Mouse (Mus musculus) frontal cortex, postnatal 14 days (tissue): ENCODE data around the gene Arid1b.

Experiments used
- DNase-seq, 2 experiments: peaks; one replicate each; pipeline ENCODE4 v3.0.0; 2022; ENCODE audit warnings: low spot score in 2 of 2

Arid1b gene

DNA sequence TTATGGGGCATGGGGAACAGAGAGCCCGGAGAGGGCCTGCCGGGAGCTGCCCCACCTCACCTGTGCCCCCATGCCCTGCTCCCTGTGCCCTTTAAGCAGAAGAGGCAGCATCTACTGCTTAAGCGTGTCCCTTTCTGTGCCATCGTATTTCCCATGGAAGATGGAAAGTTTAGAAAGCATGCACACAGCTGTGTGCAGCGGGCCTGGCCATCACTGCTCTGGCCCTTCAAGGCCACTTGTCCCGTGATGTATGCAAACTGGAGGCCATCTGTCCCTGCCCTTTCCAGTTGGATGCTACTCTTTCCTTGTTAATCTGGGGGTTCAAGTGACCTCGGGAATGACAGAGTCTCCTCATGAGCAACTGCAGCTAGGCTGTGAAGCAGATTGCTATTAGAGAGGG lies 163.5 kb downstream of the Arid1b start:
- DNase-seq: no peak

GRCm38 (mm10) chr17:5162525-5162924 lies 168.4 kb downstream of the Arid1b start:
- DNase-seq: no peak

DNA sequence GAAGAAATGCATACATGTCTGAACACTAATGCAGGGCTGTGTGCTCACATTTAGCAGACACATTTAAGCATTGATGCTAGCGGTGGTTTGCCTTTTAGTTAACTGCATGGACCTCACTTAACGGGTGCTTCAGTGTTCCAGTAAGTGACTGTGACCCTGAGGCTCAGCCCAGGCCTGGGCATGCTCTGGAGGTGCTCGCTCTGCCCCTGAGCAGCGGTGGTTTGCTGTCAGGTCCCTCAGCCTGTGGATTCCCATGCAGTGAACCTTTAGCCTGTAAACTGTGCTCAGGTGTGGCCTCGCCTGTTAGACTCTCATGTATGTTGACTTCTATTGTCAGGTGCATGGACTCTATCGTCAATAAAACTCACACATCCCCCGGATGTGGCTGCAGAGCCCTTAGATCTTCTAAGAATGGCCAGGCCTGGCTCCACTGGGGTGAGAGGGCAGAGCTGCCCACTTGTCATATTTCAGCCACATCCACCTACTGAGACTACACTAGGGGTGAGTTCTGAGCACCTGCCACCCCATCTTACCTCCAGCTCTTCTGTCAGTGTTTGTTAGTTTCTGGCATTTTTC lies 169.2 kb downstream of the Arid1b start:
- no peak for DNase-seq

- no peak for DNase-seq
Observed at GRCm38 (mm10) chr17:5164794-5165193, 170.7 kb downstream of the Arid1b start.

DNA sequence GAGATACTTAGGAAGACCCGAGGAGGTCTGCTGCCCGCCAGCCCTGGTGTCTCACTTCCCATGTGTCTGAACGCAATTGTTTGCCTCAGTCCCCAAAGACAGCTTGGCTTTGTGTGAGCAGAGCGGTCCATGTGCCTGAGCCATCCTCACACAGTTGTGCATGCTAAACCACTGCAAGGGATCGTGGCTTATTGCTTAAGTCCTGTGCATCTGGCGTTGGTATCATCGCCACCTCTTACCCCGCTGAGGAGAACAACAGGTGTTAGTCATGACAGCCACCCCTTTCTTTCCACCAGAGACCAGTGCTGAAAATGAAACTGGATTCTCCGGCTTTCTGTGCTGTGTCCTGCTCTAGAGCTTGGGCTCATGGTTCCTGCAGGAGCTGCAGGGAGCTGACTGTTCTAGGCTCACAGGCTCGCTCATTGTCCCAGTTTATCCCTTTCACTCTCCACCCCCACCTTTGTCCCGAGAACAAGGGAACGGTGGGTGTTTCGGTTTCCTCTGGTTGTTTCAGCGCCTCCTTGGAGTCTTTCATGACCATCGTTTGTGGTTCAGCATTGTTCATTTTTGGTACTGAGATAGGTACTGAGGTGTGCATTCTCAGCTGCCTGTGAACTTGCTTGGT lies 171.2 kb downstream of the Arid1b start:
- DNase-seq: no peak

GRCm38 (mm10) chr17:5166175-5166574 lies 172.0 kb downstream of the Arid1b start:
- no peak for DNase-seq

DNA sequence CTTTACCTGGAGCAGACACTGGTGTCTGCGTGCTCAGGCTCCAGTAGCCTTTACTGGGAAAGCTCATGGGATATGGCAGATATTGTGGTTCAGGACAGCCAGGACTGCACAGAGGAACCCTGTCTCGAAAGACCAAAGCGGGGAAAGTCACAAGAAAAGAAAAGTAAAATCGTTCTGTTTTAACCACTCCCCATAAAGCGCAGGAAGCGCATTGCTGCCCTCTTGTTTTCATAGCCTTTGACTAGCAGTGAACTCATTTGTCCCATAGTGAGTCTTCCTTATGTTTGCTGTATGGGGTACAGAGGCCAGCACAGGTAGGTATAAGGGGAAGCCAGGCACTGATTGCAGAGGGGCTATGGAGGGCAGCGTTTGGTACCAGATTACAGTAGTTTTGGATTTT lies 173.9 kb downstream of the Arid1b start:
- no peak for DNase-seq

GRCm38 (mm10) chr17:5168640-5169039 lies 174.5 kb downstream of the Arid1b start:
- no peak for DNase-seq

- no peak for DNase-seq
Observed at GRCm38 (mm10) chr17:5170321-5170720, 176.2 kb downstream of the Arid1b start.

- DNase-seq: no peak
Observed at GRCm38 (mm10) chr17:5171467-5171866, 177.3 kb downstream of the Arid1b start.

GRCm38 (mm10) chr17:5174426-5175020 lies 180.4 kb downstream of the Arid1b start:
- DNase-seq: no peak

GRCm38 (mm10) chr17:5175535-5175934 lies 181.4 kb downstream of the Arid1b start:
- DNase-seq: no peak

DNA sequence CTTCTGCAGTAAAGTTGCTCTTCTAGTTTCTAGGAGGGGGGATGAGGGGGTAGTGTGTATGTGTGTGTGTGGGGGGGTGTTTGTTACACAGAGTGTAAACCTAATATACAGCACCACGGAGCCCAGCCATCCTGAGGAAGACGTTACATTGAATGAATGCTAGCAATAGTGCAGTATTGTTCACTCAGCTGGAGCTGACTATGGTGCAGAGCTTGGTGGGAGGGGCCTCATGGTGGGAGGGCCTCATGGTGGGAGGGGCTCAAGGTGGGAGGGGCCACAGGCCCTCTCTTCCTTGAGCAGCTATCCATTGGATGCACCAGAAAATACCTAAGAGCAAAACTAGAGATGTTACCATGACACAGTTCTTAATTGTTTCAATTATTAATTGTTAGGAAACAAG lies 182.2 kb downstream of the Arid1b start:
- no peak for DNase-seq

DNA sequence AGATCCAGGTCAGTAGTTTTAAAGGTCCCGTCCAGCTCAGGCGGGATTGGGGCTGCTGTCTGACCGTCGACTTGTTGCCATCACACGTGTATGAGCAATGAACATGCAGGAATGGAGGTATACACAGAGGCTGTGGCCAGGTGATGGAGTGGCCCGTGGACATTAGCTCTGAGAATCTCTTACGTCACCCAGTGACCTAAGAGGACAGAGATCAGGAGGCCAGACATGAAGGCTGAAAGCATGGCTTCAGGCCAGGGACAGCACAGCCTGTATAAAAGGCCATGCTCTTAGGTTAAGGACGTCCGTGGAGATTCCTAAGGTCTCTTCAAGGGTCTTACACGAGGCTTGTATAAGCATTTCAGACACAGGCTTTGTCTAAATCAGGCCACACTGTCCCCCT lies 184.4 kb downstream of the Arid1b start:
- no peak for DNase-seq

GRCm38 (mm10) chr17:5179004-5179403 lies 184.9 kb downstream of the Arid1b start:
- no peak for DNase-seq

DNA sequence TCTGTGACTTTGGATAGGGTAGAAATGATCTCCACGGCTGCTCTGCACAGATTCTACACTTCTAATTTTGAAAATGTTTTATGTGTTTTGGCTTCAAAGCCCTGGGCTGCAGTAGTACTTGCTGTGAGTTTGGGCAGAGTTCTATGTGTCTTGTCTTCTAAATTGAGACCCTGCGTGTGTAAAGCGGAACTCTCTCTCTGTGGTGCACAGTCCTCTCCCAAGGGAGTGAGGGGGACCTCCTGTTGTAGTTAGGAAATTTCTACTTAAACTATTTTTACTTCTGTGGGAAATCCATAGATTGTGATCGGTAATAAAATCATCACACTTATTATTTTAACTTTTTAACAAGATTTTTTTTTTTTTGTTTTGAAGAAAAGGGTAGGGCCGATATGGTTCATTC lies 185.3 kb downstream of the Arid1b start:
- no peak for DNase-seq

DNA sequence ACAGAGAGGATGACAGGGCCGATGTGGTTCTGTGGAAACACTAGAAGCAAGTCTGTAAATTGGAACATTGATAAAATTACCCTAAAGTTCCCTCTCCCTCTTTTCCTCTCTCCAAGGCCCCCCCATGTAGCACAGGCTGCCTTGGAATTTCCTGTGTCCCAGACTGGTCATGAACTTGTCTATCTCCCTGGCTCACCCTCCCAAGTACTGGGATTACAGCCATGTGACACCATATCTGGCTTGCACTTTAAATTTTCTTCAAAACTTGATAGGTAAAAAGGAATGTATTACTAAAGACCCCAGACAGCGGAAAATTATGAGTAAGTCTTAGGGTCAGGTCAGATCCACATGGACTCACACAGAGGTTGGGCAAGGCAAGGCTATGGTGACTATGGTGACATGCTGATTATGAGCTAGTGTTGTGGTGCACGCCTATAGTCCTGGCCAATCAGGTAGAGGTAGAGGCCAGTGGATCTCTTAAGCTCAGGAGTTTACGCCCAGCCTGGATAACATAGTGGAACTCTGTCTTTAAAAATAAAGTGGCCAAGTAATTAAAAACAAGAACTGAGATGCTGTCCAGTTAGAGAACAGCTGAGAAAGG lies 185.9 kb downstream of the Arid1b start:
- no peak for DNase-seq

GRCm38 (mm10) chr17:5180925-5181324 lies 186.8 kb downstream of the Arid1b start:
- no peak for DNase-seq

GRCm38 (mm10) chr17:5182493-5182892 lies 188.4 kb downstream of the Arid1b start:
- no peak for DNase-seq

DNA sequence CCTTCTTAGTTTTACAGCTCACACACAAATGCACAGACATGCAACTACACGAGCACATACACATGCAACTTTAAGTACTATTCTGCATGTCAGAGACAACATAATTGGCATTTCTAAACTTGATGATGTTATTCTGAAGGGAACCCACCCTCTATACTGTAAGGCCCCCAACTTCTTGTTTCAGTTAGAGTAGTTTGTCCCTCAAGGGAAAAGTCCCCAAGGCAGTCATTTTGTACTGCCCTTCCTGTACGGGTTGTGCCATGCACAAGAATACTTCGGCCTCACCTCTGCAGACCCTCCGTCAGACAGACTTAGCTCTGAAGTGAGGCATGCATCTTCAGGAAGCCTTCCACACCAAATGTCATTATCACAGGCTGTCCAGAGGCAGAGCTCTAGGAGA lies 191.4 kb downstream of the Arid1b start:
- DNase-seq: no peak

GRCm38 (mm10) chr17:5187546-5187945 lies 193.4 kb downstream of the Arid1b start:
- no peak for DNase-seq

DNA sequence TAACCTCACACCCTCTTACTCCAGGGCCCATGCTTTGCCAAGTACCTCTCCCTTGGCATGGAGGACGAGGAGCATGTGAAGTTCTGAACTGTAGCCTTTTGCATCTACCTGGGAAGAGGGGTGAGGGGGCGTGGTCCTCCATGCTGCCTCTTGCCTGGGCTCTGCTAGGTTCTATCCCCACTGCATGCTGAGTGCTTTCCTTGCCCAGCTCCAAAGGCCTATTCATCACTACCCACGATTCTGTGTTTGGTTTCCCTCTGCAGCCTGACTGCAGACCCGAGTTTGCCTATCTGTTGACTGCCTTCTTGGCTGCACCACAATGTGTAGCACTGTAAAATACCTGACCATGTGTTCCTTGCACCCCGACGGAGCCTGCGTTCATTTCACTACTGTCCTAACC lies 194.3 kb downstream of the Arid1b start:
- DNase-seq: no peak
